Mouse (Mus musculus): ENCODE measurements around the gene Ica1l.

The Ica1l gene

GRCm38 (mm10) chr1:59966171-59966785, 76.7 kb downstream of the Ica1l start:
- DNase-seq (ENCODE audit: low spot score) = no peak

GRCm38 (mm10) chr1:59959941-59960340, 83.0 kb downstream of the Ica1l start:
- no peak for DNase-seq (ENCODE audit: low spot score)

GRCm38 (mm10) chr1:59957206-59957605, 85.8 kb downstream of the Ica1l start:
- no peak for DNase-seq (ENCODE audit: low spot score)

GRCm38 (mm10) chr1:59947509-59947908, 95.5 kb downstream of the Ica1l start:
- DNase-seq (ENCODE audit: low spot score) = no peak

GRCm38 (mm10) chr1:59945969-59946368, 97.0 kb downstream of the Ica1l start:
- no peak for DNase-seq (ENCODE audit: low spot score)

- DNase-seq (ENCODE audit: low spot score) = no peak
These were observed 99.2 kb downstream of the Ica1l start for GRCm38 (mm10) chr1:59943825-59944224.

GRCm38 (mm10) chr1:59942057-59942790, 100.8 kb downstream of the Ica1l start:
- no peak for DNase-seq (ENCODE audit: low spot score)

- no peak for DNase-seq (ENCODE audit: low spot score)
These were observed 101.9 kb downstream of the Ica1l start for GRCm38 (mm10) chr1:59941063-59941462.

GRCm38 (mm10) chr1:59932991-59933390, 110.0 kb downstream of the Ica1l start:
- no peak for DNase-seq (ENCODE audit: low spot score)

Data from ovary, postnatal 14 days (tissue).